In genomic region chr1:105663962-105664812, GRCm38 (mm10) we compare ENCODE assay signal across 7 mouse cellular contexts. TPM values are rescaled to one million over a fixed set of nuclear protein-coding genes. Genes with fewer than 3 reads are reported as not detected.
A peak's percentile ranks its signal among the peaks of the same experiment; 100 is the strongest.
DNase-seq lines count a peak whose midpoint lies in the region; ATAC-seq and TF ChIP-seq lines count a peak whose summit lies in the region.

No protein-coding gene starts in this region.

- no peaks in the 10 kb centered on the region for H3K36me3 ChIP-seq in forebrain, embryonic 15.5 days
- H3K36me3 ChIP-seq in midbrain, embryonic 10.5 days: 0 out of 2 replicates have a peak, but pooled peaks cover 6% of the 10 kb centered on the region

- no peak for TF ChIP-seq CTCF in bone marrow macrophage, adult 2 months (IDR thresholded peaks at IDR 0.05; ENCODE audit: low read depth, low read length)

- peak overlapping the region; percentile 87 for H3K4me2 ChIP-seq in forebrain, embryonic 15.5 days (replicated peaks)

- DNase-seq in right cerebral cortex, postnatal 10 days (ENCODE audit: low spot score in 2 of 2): peak; percentile 49 to 62
- no peak for DNase-seq in right cerebral cortex, adult 18-20 months
- DNase-seq in kidney, postnatal 10 days: peak; percentile 41
- DNase-seq in midbrain, embryonic 10.5 days (ENCODE audit: low spot score): peak; percentile 50
- DNase-seq in thymus, postnatal 0 days (ENCODE audit: low spot score): peak; percentile 36

- no peaks in the 10 kb centered on the region for H3K9me3 ChIP-seq in forebrain, embryonic 15.5 days
- H3K9me3 ChIP-seq in midbrain, embryonic 10.5 days (replicated peaks): no peaks in the 10 kb centered on the region

- no peak for TF ChIP-seq POLR2A in bone marrow macrophage, adult 2 months (IDR thresholded peaks at IDR 0.05; ENCODE audit: borderline replicate concordance, low read depth, low read length)

- peak overlapping the region; percentile 89 for H3K4me3 ChIP-seq in bone marrow macrophage, adult 2 months (ENCODE audit: insufficient read depth, low read length)
- H3K4me3 ChIP-seq in forebrain, embryonic 15.5 days: peak overlapping the region; percentile 90
- peak overlapping the region; percentile 97 for H3K4me3 ChIP-seq in midbrain, embryonic 10.5 days

- peak overlapping the region; percentile 84 for H3K9ac ChIP-seq in forebrain, embryonic 15.5 days (replicated peaks)

- peak overlapping the region; percentile 46 for H3K27ac ChIP-seq in bone marrow macrophage, adult 2 months (ENCODE audit: insufficient read depth, low read depth, low read length)
- H3K27ac ChIP-seq in forebrain, embryonic 15.5 days (replicated peaks): peak overlapping the region; percentile 86
- H3K27ac ChIP-seq in midbrain, embryonic 10.5 days (replicated peaks): peak overlapping the region; percentile 89

- under 1% methylated on average over 68 of the region's 68 CpGs for WGBS in forebrain, embryonic 15.5 days
- under 1% methylated on average over 67 of the region's 68 CpGs for WGBS in midbrain, embryonic 10.5 days

- no peaks in the 10 kb centered on the region for H3K27me3 ChIP-seq in forebrain, embryonic 15.5 days
- H3K27me3 ChIP-seq in midbrain, embryonic 10.5 days (ENCODE audit: low read depth, poor library complexity, severe bottlenecking): no peaks in the 10 kb centered on the region

- peak; percentile 20 for ATAC-seq in forebrain, embryonic 15.5 days (replicated peaks)

- peaks cover 16% of the 10 kb centered on the region for H3K4me1 ChIP-seq in bone marrow macrophage, adult 2 months (ENCODE audit: control insufficient read depth, insufficient read depth, low read length)
- H3K4me1 ChIP-seq in forebrain, embryonic 15.5 days: peaks cover 38% of the 10 kb centered on the region
- peaks cover 29% of the 10 kb centered on the region for H3K4me1 ChIP-seq in midbrain, embryonic 10.5 days

RNA-seq across cellular contexts. Expression of gene Relch, which starts 0.5 kb away (rescaled TPM):
- polyA plus RNA-seq in bone marrow macrophage, adult 2 months (2012; ENCODE audit: insufficient read depth, insufficient read length, missing spikeins): 37.3 and 39.9 TPM in 2 replicates
- polyA plus RNA-seq in forebrain, embryonic 15.5 days (2015; fragmentation: Nextera tagmentation; extraction: Ambion mirVana): 47.9 and 48.8 TPM in 2 replicates
- polyA plus RNA-seq in midbrain, embryonic 10.5 days (2016; fragmentation: Nextera tagmentation; extraction: Ambion mirVana): 24.5 and 27.3 TPM in 2 replicates
- 26.7 and 35.0 TPM in 2 replicates for polyA plus RNA-seq in thymus, postnatal 0 days (2015; fragmentation: Nextera tagmentation; extraction: Ambion mirVana)

RNA-seq across cellular contexts. Expression of gene Pign, which starts 0.7 kb away (rescaled TPM):
- 14.2 and 14.8 TPM in 2 replicates for polyA plus RNA-seq in bone marrow macrophage, adult 2 months (2012; ENCODE audit: insufficient read depth, insufficient read length, missing spikeins)
- polyA plus RNA-seq in forebrain, embryonic 15.5 days (2015; fragmentation: Nextera tagmentation; extraction: Ambion mirVana): 9.3 and 9.9 TPM in 2 replicates
- 11.1 and 12.9 TPM in 2 replicates for polyA plus RNA-seq in midbrain, embryonic 10.5 days (2016; fragmentation: Nextera tagmentation; extraction: Ambion mirVana)
- 6.8 and 8.2 TPM in 2 replicates for polyA plus RNA-seq in thymus, postnatal 0 days (2015; fragmentation: Nextera tagmentation; extraction: Ambion mirVana)
